ENCODE assay signal across 18 mouse cellular contexts in genomic region chr6:66347356-66347755, GRCm38 (mm10).
A peak's percentile ranks its signal among the peaks of the same experiment; 100 is the strongest.
DNase-seq lines count a peak whose midpoint lies in the region; ATAC-seq lines count a peak whose summit lies in the region.
"Had no signal": no experiment of that assay in that cellular context is flagged by ENCODE, and none has a peak within 500 bp of the region (broad histone marks: within the 10 kb centered on the region; RNA-seq: fewer than 3 reads in every experiment).

No protein-coding gene starts in this region.

- peak; percentile 84 for ATAC-seq in megakaryocyte, adult 5-6 weeks (ENCODE audit: poor library complexity, severe bottlenecking)
- no peak for ATAC-seq in heart, embryonic 11.5 days (replicated peaks; ENCODE audit: insufficient number of reproducible peaks, low FRiP score, low TSS enrichment)
- ATAC-seq: forebrain, embryonic 15.5 days had no signal

- DNase-seq in 3T3-L1 (ENCODE audit: low read depth, low spot score) (peak; percentile 4), liver (peak; percentile 16)
- peak; percentile 26 for DNase-seq in c-Kit-positive CD71-negative TER-119-negative erythroid progenitor cells, embryonic 14.5 days (ENCODE audit: low read depth)
- DNase-seq in thymus, postnatal 10 days (ENCODE audit: low spot score in 2 of 2) = no peak
- no peak for DNase-seq in left cerebral cortex, postnatal 14 days (ENCODE audit: low spot score in 2 of 2)
- no peak for DNase-seq in layer of hippocampus, adult 9-11 months
- DNase-seq: B cell, adult 2 months; cerebellum, adult 11 months; cerebellum, postnatal 14 days; heart, adult 11 months; lung, postnatal 14 days had no signal

- H3K27me3 ChIP-seq in heart, embryonic 11.5 days (ENCODE audit: control insufficient read depth, insufficient read depth, low read length) = no peaks in the 10 kb centered on the region
- H3K27me3 ChIP-seq: forebrain, embryonic 15.5 days; kidney, embryonic 15.5 days; limb, embryonic 15.5 days had no signal

- no peak overlapping the region for H3K4me3 ChIP-seq in heart, embryonic 11.5 days (ENCODE audit: low read depth, low read length)
- H3K4me3 ChIP-seq: forebrain, embryonic 15.5 days; kidney, embryonic 15.5 days; limb, embryonic 15.5 days; myocyte had no signal

- intact Hi-C loops in left cerebral cortex, postnatal 14 days (cut with DNase I) = no loop called here

- no peaks in the 10 kb centered on the region for H3K36me3 ChIP-seq in heart, embryonic 11.5 days (ENCODE audit: control insufficient read depth, insufficient read depth, low read length)
- H3K36me3 ChIP-seq: forebrain, embryonic 15.5 days; kidney, embryonic 15.5 days; limb, embryonic 15.5 days had no signal

- H3K27ac ChIP-seq in heart, embryonic 11.5 days (ENCODE audit: low read depth, low read length) = no peak overlapping the region
- H3K27ac ChIP-seq: forebrain, embryonic 15.5 days; kidney, embryonic 15.5 days; limb, embryonic 15.5 days had no signal

- no peaks in the 10 kb centered on the region for H3K9me3 ChIP-seq in heart, embryonic 11.5 days (replicated peaks; ENCODE audit: control insufficient read depth, low read length)
- H3K9me3 ChIP-seq: forebrain, embryonic 15.5 days; kidney, embryonic 15.5 days; limb, embryonic 15.5 days had no signal

- no peak overlapping the region for H3K4me2 ChIP-seq in heart, embryonic 11.5 days
- H3K4me2 ChIP-seq: forebrain, embryonic 15.5 days; kidney, embryonic 15.5 days; limb, embryonic 15.5 days; midbrain, embryonic 11.5 days had no signal

- WGBS in heart, embryonic 11.5 days (ENCODE audit: insufficient replicate concordance) = 82% methylated on average over 2 of the region's 2 CpGs

- H3K4me1 ChIP-seq in heart, embryonic 11.5 days (ENCODE audit: control insufficient read depth, insufficient read depth, low read length) = no peaks in the 10 kb centered on the region
- H3K4me1 ChIP-seq: forebrain, embryonic 15.5 days; kidney, embryonic 15.5 days; limb, embryonic 15.5 days had no signal

- no peak overlapping the region for H3K9ac ChIP-seq in heart, embryonic 11.5 days (ENCODE audit: low read depth, low read length)
- H3K9ac ChIP-seq: forebrain, embryonic 15.5 days; kidney, embryonic 15.5 days; limb, embryonic 15.5 days had no signal

Comparison
In these comparisons a context has a peak if more than half of its experiments do, and no peak if none do; other contexts are left out.
1. DNase-seq: peak in 3T3-L1 (single experiment), c-Kit-positive CD71-negative TER-119-negative erythroid progenitor cells, embryonic 14.5 days (single experiment) and liver (single experiment); none in thymus, postnatal 10 days (0 of 2), left cerebral cortex, postnatal 14 days (0 of 2) and layer of hippocampus, adult 9-11 months (single experiment).